Mouse (Mus musculus): Measurements from ENCODE around the gene Tsx. TPM values are rescaled to one million over a fixed set of nuclear protein-coding genes. Genes with fewer than 3 reads are reported as not detected.
A peak's percentile ranks its signal among the peaks of the same experiment; 100 is the strongest.
"Not testable (repeated sequence)": the region's sequence is repeated elsewhere in the genome, so short reads cannot be mapped to it uniquely, and the experiment has no call there.

The Tsx gene
- polyA plus RNA-seq, 1 experiment from 2014 or later: 0.28 TPM

GRCm38 (mm10) chrX:103432293-103432692 lies 18.0 kb downstream of the Tsx start:
- no peak for ATAC-seq (ENCODE audit: insufficient number of reproducible peaks, low FRiP score, low TSS enrichment, low read depth)
- Histone ChIP-seq H3K4me1 (no peaks in the 10 kb centered on the region), H3K4me2 (replicated peaks) (no peak overlapping the region), H3K27ac (replicated peaks) (no peak overlapping the region), H3K9me3 (replicated peaks) (no peaks in the 10 kb centered on the region), H3K27me3 (peaks cover 3% of the 10 kb centered on the region), H3K4me3 (replicated peaks) (no peak overlapping the region), H3K36me3 (no peaks in the 10 kb centered on the region), H3K9ac (no peak overlapping the region)
- WGBS: 63% methylated on average over 7 of the region's 7 CpGs

GRCm38 (mm10) chrX:103438023-103438422 lies 23.8 kb downstream of the Tsx start:
- H3K27ac ChIP-seq (replicated peaks): no peak overlapping the region
- 18% methylated on average over 9 of the region's 9 CpGs for WGBS
- H3K4me1 ChIP-seq: no peaks in the 10 kb centered on the region
- no peak for ATAC-seq (ENCODE audit: insufficient number of reproducible peaks, low FRiP score, low TSS enrichment, low read depth)
- peaks cover 27% of the 10 kb centered on the region for H3K27me3 ChIP-seq
- H3K9me3 ChIP-seq (replicated peaks): no peaks in the 10 kb centered on the region
- no peak overlapping the region for H3K9ac ChIP-seq
- H3K36me3 ChIP-seq: no peaks in the 10 kb centered on the region
- H3K4me2 ChIP-seq (replicated peaks): no peak overlapping the region
- H3K4me3 ChIP-seq (replicated peaks): no peak overlapping the region

GRCm38 (mm10) chrX:103440803-103441202 lies 26.5 kb downstream of the Tsx start:
- Histone ChIP-seq H3K4me1 (no peaks in the 10 kb centered on the region), H3K9me3 (replicated peaks) (no peaks in the 10 kb centered on the region), H3K9ac (no peak overlapping the region), H3K4me2 (replicated peaks) (no peak overlapping the region), H3K27me3 (peaks cover 32% of the 10 kb centered on the region), H3K4me3 (replicated peaks) (no peak overlapping the region), H3K27ac (replicated peaks) (no peak overlapping the region), H3K36me3 (no peaks in the 10 kb centered on the region)
- no peak for ATAC-seq (ENCODE audit: insufficient number of reproducible peaks, low FRiP score, low TSS enrichment, low read depth)
- WGBS: 5% methylated on average over 1 of the region's 1 CpGs

- peaks cover 31% of the 10 kb centered on the region for H3K27me3 ChIP-seq
- 30% methylated on average over 7 of the region's 7 CpGs for WGBS
- H3K9ac ChIP-seq: no peak overlapping the region
- H3K4me3 ChIP-seq (replicated peaks): no peak overlapping the region
- no peak overlapping the region for H3K27ac ChIP-seq (replicated peaks)
- ATAC-seq (ENCODE audit: insufficient number of reproducible peaks, low FRiP score, low TSS enrichment, low read depth): no peak
- H3K9me3 ChIP-seq (replicated peaks): no peaks in the 10 kb centered on the region
- H3K36me3 ChIP-seq: no peaks in the 10 kb centered on the region
- H3K4me1 ChIP-seq: peaks cover 8% of the 10 kb centered on the region; the same call in 1 of the 2 replicates
- H3K4me2 ChIP-seq (replicated peaks): no peak overlapping the region
Measured at GRCm38 (mm10) chrX:103443755-103444154, 29.5 kb downstream of the Tsx start.

GRCm38 (mm10) chrX:103447539-103448169 lies 33.4 kb downstream of the Tsx start:
- H3K27me3 ChIP-seq: peaks cover 21% of the 10 kb centered on the region
- H3K27ac ChIP-seq (replicated peaks): no peak overlapping the region
- peak overlapping the region; percentile 36 for H3K4me3 ChIP-seq (replicated peaks)
- H3K36me3 ChIP-seq: no peaks in the 10 kb centered on the region
- 11% methylated on average over 34 of the region's 34 CpGs for WGBS
- peaks cover 8% of the 10 kb centered on the region; the same call in 1 of the 2 replicates for H3K4me1 ChIP-seq
- ATAC-seq (ENCODE audit: insufficient number of reproducible peaks, low FRiP score, low TSS enrichment, low read depth): no peak
- H3K9me3 ChIP-seq (replicated peaks): no peaks in the 10 kb centered on the region
- no peak overlapping the region for H3K9ac ChIP-seq
- H3K4me2 ChIP-seq (replicated peaks): peak overlapping the region; percentile 60

GRCm38 (mm10) chrX:103448429-103448828 lies 34.2 kb downstream of the Tsx start:
- H3K27ac ChIP-seq (replicated peaks): not testable (repeated sequence)
- WGBS: 49% methylated on average over 13 of the region's 13 CpGs

GRCm38 (mm10) chrX:103448943-103449722 lies 34.9 kb downstream of the Tsx start:
- H3K9ac ChIP-seq; H3K9me3 ChIP-seq (replicated peaks); ATAC-seq (ENCODE audit: insufficient number of reproducible peaks, low FRiP score, low TSS enrichment, low read depth); H3K36me3 ChIP-seq; H3K27ac ChIP-seq (replicated peaks); H3K4me3 ChIP-seq (replicated peaks); H3K4me1 ChIP-seq; H3K4me2 ChIP-seq (replicated peaks): not testable (repeated sequence)
- H3K27me3 ChIP-seq: peaks cover 21% of the 10 kb centered on the region
- 81% methylated on average over 19 of the region's 27 CpGs for WGBS

More at GRCm38 (mm10) chrX:103448429-103448828, 34.2 kb downstream of the Tsx start:
- not testable (repeated sequence) for H3K9ac ChIP-seq; ATAC-seq (ENCODE audit: insufficient number of reproducible peaks, low FRiP score, low TSS enrichment, low read depth); H3K36me3 ChIP-seq; H3K9me3 ChIP-seq (replicated peaks); H3K4me1 ChIP-seq
- H3K4me3 ChIP-seq (replicated peaks): peak overlapping the region; percentile 36; the same call in 1 of the 2 replicates
- H3K4me2 ChIP-seq (replicated peaks): peak overlapping the region; percentile 60; the same call in 1 of the 2 replicates
- H3K27me3 ChIP-seq: peaks cover 21% of the 10 kb centered on the region

GRCm38 (mm10) chrX:103452815-103453214 lies 38.5 kb downstream of the Tsx start:
- Histone ChIP-seq H3K9me3 (replicated peaks) (no peaks in the 10 kb centered on the region), H3K36me3 (no peaks in the 10 kb centered on the region), H3K4me2 (replicated peaks) (no peak overlapping the region), H3K4me1 (peaks cover 2% of the 10 kb centered on the region; the same call in 1 of the 2 replicates), H3K27ac (replicated peaks) (no peak overlapping the region), H3K27me3 (peaks cover 6% of the 10 kb centered on the region), H3K9ac (no peak overlapping the region), H3K4me3 (replicated peaks) (no peak overlapping the region)
- WGBS: 85% methylated on average over 6 of the region's 6 CpGs
- no peak for ATAC-seq (ENCODE audit: insufficient number of reproducible peaks, low FRiP score, low TSS enrichment, low read depth)

GRCm38 (mm10) chrX:103460056-103460455 lies 45.8 kb downstream of the Tsx start:
- WGBS: 60% methylated on average over 5 of the region's 5 CpGs
- no peak overlapping the region for H3K9ac ChIP-seq
- H3K9me3 ChIP-seq (replicated peaks): no peaks in the 10 kb centered on the region
- no peaks in the 10 kb centered on the region for H3K36me3 ChIP-seq
- H3K4me2 ChIP-seq (replicated peaks): no peak overlapping the region
- H3K4me1 ChIP-seq: no peaks in the 10 kb centered on the region
- H3K27me3 ChIP-seq: no peaks in the 10 kb centered on the region
- no peak overlapping the region for H3K4me3 ChIP-seq (replicated peaks)
- H3K27ac ChIP-seq (replicated peaks): no peak overlapping the region
- no peak for ATAC-seq (ENCODE audit: insufficient number of reproducible peaks, low FRiP score, low TSS enrichment, low read depth)

GRCm38 (mm10) chrX:103468998-103469397 lies 54.7 kb downstream of the Tsx start:
- ATAC-seq (ENCODE audit: insufficient number of reproducible peaks, low FRiP score, low TSS enrichment, low read depth): no peak
- Histone ChIP-seq H3K4me2 (replicated peaks) (no peak overlapping the region), H3K9me3 (replicated peaks) (no peaks in the 10 kb centered on the region), H3K36me3 (no peaks in the 10 kb centered on the region), H3K27me3 (no peaks in the 10 kb centered on the region), H3K4me3 (replicated peaks) (no peak overlapping the region), H3K9ac (no peak overlapping the region), H3K27ac (replicated peaks) (no peak overlapping the region), H3K4me1 (no peaks in the 10 kb centered on the region)
- 73% methylated on average over 2 of the region's 2 CpGs for WGBS

GRCm38 (mm10) chrX:103472346-103472745 lies 58.1 kb downstream of the Tsx start:
- Histone ChIP-seq H3K4me2 (replicated peaks) (no peak overlapping the region), H3K9ac (no peak overlapping the region), H3K27ac (replicated peaks) (no peak overlapping the region), H3K9me3 (replicated peaks) (no peaks in the 10 kb centered on the region), H3K27me3 (no peaks in the 10 kb centered on the region), H3K4me3 (replicated peaks) (no peak overlapping the region), H3K4me1 (no peaks in the 10 kb centered on the region), H3K36me3 (no peaks in the 10 kb centered on the region)
- ATAC-seq (ENCODE audit: insufficient number of reproducible peaks, low FRiP score, low TSS enrichment, low read depth): no peak
- WGBS: 81% methylated on average over 3 of the region's 3 CpGs
